In genomic region chr5:106461431-106461830, GRCm38 (mm10) we compare ENCODE assay signal across 19 mouse cellular contexts. TPM values are rescaled to one million over a fixed set of nuclear protein-coding genes. Genes with fewer than 3 reads are reported as not detected.
"Had no signal": no experiment of that assay in that cellular context is flagged by ENCODE, and none has a peak within 500 bp of the region (broad histone marks: within the 10 kb centered on the region; RNA-seq: fewer than 3 reads in every experiment).

No protein-coding gene starts in this region.

- H3K4me2 ChIP-seq: liver, embryonic 13.5 days had no signal

- H3K9me3 ChIP-seq: liver, embryonic 13.5 days; midbrain, embryonic 12.5 days; midbrain, embryonic 15.5 days had no signal

- H3K36me3 ChIP-seq: liver, embryonic 13.5 days; midbrain, embryonic 12.5 days; midbrain, embryonic 15.5 days had no signal

- ATAC-seq: midbrain, embryonic 15.5 days had no signal

- H3K9ac ChIP-seq: liver, embryonic 13.5 days; midbrain, embryonic 12.5 days; midbrain, embryonic 15.5 days had no signal

- DNase-seq: layer of hippocampus, postnatal 36 days; liver, embryonic 13.5 days; lung, adult 2 months; right cerebral cortex, adult 18-20 months; right cerebral cortex, postnatal 14 days; right cerebral cortex, postnatal 4 days had no signal

- H3K27ac ChIP-seq: kidney, postnatal 0 days; left cerebral cortex, adult 2 months; liver, embryonic 13.5 days; stomach, postnatal 0 days had no signal

- H3K4me3 ChIP-seq: left cerebral cortex, adult 2 months; liver, embryonic 13.5 days; midbrain, embryonic 15.5 days; myocyte had no signal

RNA-seq across cellular contexts. Expression of gene Barhl2, which starts 3.5 kb away (rescaled TPM):
- polyA plus RNA-seq: kidney, embryonic 14.5 days; kidney, postnatal 0 days; limb, embryonic 11.5 days; liver, adult 2 months; liver, embryonic 13.5 days; liver, embryonic 16.5 days; lung, adult 2 months; lung, embryonic 16.5 days; myocyte; stomach, embryonic 14.5 days; stomach, postnatal 0 days; thymus, adult 2 months had no signal
